Mouse (Mus musculus): Measurements from ENCODE around the gene Col4a2. TPM values are rescaled to one million over a fixed set of nuclear protein-coding genes. Genes with fewer than 3 reads are reported as not detected.

Col4a2 gene
- total RNA-seq, 2 experiments from 2014 or later = 47.5 to 52.4 TPM

DNA sequence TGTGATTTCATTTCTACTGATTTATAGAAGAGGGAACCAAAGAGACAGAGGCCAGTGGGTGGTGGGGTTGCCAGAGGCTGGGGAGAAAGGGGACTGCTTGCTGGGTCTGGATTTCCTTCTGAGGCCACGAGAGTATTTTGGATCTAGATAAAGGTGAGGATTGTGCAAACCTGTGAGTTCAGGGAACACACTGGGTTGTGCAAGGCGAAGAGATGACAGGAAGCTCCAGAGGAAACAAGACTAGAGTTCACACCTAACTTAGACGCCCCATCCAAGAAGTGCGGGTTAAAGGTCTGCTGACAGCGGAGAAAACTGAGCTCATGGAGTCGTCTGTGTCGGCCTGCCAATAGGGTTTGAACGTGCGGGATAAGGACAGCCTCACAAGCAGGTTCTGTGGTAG, 84.5 kb downstream of the Col4a2 start:
- no peak for DNase-seq (ENCODE audit: low spot score in 2 of 2)
- intact Hi-C loops (cut with DNase I) = no loop called here

DNA sequence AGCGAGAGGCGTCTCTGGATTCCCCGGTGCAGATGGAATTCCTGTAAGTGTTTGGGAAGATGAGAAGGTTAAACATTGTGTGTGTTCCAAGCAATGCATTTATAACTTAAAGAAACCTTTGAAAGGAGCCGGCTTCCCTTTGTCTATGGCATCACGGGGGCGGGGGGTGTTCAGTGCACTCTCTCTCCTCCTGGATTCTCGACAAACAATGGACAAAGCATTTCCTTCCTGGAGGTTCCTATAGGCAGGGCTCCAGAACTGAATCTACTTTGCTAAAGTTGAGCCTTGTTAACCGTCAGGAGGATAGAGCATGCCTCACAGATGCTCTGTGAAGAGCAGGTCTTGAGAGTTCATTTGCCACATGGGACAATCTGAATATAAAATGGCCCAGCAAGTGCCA, 87.1 kb downstream of the Col4a2 start:
- DNase-seq (ENCODE audit: low spot score in 2 of 2) = no peak
- intact Hi-C loops (cut with DNase I) = no loop called here

DNA sequence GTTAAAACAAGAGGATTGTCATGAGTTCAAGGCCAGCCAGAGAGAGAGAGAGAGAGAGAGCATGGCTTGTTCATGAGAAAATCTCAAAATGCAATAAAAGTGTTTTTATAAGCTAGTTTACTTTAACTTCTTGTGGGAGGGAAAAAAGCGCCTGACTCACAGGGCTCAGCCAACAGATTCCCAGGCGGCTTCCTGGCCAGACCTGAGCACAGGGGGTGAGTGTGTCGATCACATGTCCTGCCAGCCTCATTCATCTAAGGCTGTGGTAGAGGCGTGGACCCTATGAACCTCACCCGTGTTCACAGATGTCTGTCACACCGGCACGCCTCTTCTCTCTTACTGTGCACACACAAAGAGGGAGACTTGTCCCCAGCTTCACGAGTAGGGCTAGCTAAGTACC, 87.6 kb downstream of the Col4a2 start:
- no peak for DNase-seq (ENCODE audit: low spot score in 2 of 2)
- intact Hi-C loops (cut with DNase I) = no loop called here

DNA sequence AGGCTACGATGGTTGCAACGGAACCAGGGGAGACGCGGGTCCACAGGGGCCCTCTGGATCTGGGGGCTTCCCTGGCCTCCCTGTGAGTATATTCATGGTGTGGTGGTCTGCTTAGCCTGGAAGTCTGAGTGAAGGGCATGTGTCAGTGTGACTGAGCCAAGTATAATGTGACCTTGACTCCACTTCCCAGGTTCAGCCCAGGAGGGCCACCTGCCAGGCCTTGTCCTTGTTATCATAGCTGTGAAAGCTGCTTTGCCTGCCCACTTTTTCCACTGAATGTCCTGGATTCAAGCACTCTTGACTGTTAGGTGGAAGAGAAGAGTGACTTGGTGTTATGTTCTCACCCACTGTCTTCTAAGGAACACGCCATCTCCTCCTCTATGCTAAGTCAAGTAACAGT, 88.6 kb downstream of the Col4a2 start:
- DNase-seq (ENCODE audit: low spot score in 2 of 2) = no peak
- intact Hi-C loops (cut with DNase I) = no loop called here

DNA sequence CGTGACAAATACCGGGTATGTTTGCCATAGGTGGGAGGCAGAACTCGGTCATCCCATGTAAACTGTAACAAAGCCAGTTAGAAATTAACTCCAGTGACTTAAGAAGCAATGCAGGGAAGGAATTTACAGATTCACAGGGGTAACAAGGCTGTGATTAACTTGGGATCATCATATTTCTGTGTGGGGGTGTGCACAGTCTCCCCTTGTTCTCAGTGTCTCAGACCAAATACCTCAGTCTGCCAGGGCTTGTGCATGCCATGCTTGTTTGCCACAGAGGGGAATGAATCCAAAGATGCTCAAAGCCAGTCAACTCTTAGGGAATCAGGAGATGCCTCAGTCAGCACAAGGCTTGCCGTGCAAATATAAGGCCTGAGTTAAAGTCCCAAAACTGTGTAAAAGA, 89.6 kb downstream of the Col4a2 start:
- no peak for DNase-seq (ENCODE audit: low spot score in 2 of 2)
- intact Hi-C loops (cut with DNase I) = no loop called here

DNA sequence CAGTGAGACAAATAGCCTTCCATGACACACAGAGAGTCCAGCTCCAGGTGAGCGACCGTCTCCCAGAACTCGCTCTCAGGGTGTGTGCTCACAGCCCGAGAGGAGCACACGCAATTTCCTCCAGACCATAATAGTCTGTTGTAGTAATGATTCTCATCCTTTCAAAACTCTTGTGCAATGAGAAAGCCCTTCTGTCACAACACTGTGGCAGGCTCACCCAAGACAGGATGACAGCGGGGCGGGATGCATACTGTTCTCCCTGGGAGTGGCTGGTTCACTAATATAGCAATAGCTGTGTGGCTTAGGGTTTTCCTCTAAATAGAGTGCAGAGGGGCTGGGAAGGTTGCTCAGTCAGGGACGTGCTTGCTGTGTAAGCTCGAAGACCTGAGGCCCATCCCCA, 91.2 kb downstream of the Col4a2 start:
- intact Hi-C loops (cut with DNase I) = no loop called here
- DNase-seq (ENCODE audit: low spot score in 2 of 2) = no peak

DNA sequence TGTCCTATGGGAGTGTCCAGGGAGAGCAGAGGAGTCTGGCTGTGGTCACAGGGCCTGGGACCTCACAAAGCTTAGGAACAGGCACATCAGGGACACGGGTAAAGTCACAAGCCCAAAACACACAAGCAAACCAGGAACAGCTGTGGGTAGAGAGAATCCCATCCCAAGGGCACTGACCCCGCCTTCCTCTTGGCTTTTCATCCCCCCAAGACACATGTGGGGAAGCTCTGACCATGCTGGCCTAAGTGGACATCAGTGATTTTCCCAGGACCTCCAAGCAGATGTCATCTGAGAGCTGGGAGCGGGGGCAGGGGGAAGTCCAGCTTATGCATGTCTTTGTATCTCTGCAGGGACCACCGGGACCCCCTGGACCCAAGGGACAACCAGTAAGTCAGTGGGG, 92.0 kb downstream of the Col4a2 start:
- no peak for DNase-seq (ENCODE audit: low spot score in 2 of 2)
- intact Hi-C loops (cut with DNase I) = no loop called here

DNA sequence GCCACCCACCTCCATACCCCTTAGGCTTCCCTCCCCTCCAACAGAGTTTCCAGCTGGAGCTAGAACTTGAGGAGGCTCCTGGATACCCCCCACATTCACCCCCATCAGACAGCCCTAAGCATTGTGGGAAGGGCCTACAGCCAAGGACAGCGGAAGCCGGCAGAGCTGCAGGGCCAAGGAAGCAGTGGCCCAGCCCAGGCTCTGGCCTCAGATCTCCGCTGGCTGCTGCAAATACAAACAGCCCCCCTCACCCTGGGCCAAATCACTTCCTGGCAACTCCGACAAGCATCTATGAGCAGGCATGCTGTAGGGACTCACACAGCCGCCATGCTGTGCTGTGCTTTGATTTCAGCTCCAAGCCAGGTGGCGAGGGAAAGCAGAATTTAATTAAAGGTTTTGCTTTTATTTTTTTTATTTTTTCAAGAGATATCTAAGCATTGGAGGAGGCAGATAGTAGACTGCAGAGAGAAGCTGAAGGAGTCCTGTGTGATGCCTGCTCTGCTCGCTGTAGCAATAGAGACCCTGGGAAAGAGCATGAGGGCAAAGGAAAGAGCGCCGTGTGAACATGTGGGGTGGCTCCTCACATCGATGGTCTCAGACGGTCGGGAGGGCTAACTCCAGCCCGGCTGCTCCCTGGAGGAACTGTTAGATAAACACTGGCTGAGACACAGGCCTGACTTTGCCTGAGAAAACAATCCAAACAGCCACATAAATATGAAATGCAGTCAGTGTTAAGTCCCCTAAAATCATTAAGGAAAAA, 93.3 kb downstream of the Col4a2 start:
- intact Hi-C loops (cut with DNase I) = no loop called here
- peak in 1 of 2 experiments; percentile 52 for DNase-seq (ENCODE audit: low spot score in 2 of 2)

DNA sequence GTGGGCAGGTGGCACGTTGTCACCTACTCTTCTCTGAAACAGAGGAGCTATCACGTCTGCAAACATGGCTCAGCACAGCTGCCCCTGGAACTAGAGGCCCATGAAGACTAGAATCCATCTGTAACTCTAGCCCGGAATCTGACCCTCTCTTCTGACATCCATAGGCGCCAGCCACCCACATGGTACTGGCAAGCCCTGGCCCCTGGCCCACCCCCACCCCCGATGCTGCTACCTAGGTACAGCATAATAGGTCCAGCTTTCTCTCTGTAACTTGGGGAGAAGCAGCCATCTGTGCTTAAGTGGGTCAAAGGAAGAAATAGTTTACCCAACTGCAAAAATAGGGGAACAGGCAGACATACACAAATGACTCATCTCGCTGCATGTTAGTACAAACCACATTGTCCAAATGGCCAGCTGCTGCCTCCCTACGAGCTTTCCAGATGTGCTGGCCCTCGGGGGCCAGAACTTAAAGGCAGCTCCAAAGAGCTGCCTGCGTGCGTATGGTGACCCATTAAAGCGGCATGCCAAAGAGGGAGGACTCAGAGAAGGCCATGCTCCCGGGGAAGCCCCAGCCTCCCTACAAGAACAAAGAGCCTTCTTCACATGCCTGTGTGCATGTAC, 99.0 kb downstream of the Col4a2 start:
- DNase-seq (ENCODE audit: low spot score in 2 of 2) = peak in 1 of 2 experiments; percentile 28
- intact Hi-C loops (cut with DNase I) = no loop called here

DNA sequence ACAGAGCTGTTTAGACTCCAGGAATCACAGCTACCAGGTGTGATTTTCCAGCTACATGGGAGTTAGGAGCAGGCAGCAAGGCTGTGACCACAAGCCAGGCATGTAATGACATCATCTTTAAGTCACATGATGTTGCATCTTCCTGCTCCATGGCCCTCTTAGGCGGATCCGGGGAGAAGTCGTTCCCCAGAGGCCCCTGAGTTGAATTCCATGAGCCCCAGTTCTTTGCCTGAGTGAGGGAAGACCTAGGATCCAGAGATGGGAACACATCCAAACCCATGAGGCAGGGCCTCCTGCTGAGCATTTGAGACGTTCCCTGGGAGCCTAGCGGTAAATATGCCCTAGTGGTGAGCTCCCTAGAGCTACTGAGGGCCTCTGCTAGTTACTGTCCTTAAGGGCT, 99.8 kb downstream of the Col4a2 start:
- intact Hi-C loops (cut with DNase I) = no loop called here
- DNase-seq (ENCODE audit: low spot score in 2 of 2) = no peak

DNA sequence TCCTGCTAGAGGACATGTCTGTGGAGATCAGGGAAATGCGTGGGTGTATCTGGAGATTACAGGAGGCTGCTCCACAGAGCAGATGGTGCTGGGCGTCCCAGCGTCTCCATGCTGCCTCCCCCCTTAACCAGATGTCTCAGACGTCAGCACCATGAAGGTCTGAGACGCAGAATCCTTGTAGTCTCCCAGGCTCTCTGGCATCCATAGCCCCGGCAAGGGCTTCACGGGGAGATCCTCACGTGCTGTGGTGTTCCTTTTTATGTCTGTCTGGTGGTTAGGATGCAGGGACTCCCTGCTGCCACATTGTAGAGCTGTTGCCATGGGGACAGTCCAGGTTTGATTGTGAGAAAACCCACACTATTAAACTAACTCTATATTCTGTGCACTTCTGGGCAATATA, 101.7 kb downstream of the Col4a2 start:
- intact Hi-C loops (cut with DNase I) = loop anchor here (1.0 to 2.0 kb wide), 2 partner anchors 32 to 141 kb away; no protein-coding TSS in a partner anchor
- DNase-seq (ENCODE audit: low spot score in 2 of 2) = peak; percentile 78 to 94

DNA sequence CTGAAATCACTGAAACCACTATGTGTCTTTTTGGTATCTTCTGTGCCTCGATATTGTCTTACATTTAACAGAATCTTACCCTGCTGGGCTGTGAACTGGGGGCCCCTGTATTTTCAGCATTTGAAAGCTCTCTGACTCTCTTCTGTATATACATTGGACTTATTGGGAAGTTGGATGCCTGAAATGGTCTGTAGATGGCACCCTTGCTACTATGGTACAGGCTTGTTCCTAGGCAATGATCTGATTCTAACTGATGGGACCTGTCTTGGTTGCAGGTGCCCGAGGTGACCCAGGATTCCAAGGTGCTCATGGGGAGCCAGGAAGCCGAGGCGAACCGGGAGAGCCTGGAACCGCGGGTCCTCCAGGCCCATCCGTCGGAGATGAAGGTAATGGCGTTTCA, 102.5 kb downstream of the Col4a2 start:
- intact Hi-C loops (cut with DNase I) = loop anchor here (2.0 kb wide), 1 partner anchor 32 kb away; no protein-coding TSS in a partner anchor
- DNase-seq (ENCODE audit: low spot score in 2 of 2) = peak in 1 of 2 experiments; percentile 41

DNA sequence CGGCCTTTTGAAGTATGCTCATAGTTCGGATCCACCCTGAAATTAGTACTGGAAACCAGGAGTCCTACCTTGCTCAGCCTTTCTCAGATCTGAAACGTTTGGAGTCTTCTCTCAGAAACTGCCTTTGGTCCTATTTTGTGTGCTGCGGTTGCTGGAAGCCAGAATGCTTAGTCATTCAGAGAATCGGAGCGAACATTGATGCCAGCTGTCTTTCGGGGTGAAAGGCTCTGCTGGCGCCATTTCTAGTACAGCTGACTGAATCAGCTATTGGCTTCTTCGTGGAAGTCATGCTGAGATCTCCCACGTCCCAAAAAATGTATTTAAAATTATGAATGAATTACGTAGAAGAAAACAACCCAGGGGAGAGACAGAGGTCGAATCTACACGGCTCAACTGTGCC, 105.2 kb downstream of the Col4a2 start:
- peak; percentile 45 to 79 for DNase-seq (ENCODE audit: low spot score in 2 of 2)
- intact Hi-C loops (cut with DNase I) = no loop called here

DNA sequence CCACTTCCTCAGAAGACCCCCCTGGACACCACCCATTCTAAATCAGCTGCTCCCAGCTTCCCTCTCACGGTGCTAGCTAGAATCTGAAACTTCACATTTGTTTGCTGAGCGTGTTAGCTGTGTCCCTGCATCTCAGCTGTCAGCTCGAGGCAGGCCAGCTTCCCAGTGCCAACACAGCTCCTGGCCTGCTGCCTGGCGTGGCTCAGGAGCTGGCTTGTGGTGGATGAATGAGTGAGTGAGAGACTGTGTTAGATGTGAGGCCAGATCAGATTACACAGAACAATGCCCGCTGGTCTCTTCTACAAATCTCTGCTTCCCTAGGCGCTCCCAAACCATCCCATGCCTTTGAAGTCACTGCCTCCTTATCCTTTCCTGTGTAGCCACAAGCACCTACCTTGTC, 106.6 kb downstream of the Col4a2 start:
- peak; percentile 76 to 91 for DNase-seq (ENCODE audit: low spot score in 2 of 2)
- intact Hi-C loops (cut with DNase I) = no loop called here

DNA sequence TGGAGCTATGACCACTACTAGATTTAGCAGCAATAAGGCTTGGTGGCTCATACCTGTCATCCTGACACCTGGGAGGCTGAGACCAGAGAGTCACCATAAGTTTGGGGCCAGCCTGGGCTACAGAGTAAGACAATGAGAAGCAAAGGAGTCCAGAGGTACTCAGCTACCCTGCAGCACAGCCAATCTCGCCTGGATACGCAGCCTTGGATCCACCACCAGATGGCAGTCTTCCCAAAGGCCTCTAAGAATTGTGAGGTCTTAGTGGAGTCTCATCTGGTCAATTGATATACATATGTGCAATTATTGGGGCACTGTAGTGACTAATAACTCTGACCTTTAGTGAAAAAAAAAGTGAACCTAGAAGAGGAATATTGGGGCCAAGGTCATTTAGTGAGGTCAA, 107.0 kb downstream of the Col4a2 start:
- peak; percentile 47 to 54 for DNase-seq (ENCODE audit: low spot score in 2 of 2)
- intact Hi-C loops (cut with DNase I) = loop anchor here (10.0 kb wide), 1 partner anchor 285 kb away; the partner anchor contains the start of gene 1700016D06Rik

DNA sequence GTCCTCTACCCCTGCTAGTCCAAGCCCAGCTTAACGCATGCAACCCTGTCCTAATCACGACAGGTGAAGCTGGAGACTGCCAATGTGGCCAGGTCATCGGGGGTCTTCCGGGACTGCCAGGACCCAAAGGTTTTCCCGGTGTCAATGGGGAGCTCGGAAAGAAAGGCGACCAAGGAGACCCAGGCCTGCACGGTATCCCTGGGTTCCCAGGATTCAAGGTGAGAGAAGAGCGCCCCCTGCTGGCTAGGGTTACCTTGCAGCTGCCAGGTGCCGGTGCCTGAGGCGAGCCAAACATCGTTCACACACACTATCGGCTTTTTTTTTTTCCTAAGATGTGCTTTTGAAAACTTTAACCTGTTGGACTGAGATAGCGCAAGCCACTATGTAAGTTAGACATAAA, 108.5 kb downstream of the Col4a2 start:
- intact Hi-C loops (cut with DNase I) = loop anchor here (10.0 kb wide), 1 partner anchor 284 kb away; the partner anchor contains the start of gene 1700016D06Rik
- peak; percentile 34 to 41 for DNase-seq (ENCODE audit: low spot score in 2 of 2)

DNA sequence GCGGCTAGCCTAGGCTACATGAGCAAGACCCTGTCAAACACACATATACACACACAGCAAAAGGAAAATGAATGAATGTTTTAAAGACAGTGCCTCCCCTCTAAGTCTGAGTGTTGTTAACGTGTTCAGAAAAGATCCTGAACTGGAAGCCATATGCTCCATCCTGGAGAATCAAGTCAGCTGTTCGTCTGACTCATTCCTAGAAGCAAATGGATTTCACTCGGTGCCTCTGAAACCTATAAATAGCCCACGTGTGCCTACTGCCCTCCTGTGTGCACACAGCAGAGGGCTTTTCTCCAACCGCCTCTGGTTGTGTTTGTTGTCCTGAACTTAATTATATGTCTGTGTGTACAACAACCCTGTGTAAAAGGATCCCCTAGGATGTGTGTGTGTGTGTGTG, 109.4 kb downstream of the Col4a2 start:
- peak; percentile 29 to 86 for DNase-seq (ENCODE audit: low spot score in 2 of 2)
- intact Hi-C loops (cut with DNase I) = loop anchor here (1.0 to 10.0 kb wide), 3 partner anchors 75 to 283 kb away; partner anchors contain the start of genes 1700016D06Rik and Naxd

DNA sequence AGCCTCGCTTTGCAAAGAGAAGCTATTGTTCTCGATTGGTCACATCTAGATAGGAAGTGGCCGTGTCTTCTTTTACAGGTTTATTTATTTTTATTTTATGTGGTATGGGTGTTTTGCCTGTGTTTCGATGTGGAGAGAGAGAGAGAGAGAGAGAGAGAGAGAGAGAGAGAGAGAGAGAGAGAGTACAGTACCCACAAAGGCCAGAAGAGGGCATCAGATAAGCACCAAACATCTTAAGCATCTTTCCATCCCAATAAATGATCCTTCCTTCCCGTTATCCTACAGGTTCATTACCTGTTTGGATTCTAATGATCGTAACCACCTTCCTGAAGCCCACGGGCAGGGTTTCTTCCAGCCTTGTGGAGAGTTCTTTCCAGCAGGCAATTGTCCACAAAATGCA, 110.5 kb downstream of the Col4a2 start:
- intact Hi-C loops (cut with DNase I) = loop anchor here (2.0 to 10.0 kb wide), 2 partner anchors 74 to 282 kb away; partner anchors contain the start of genes 1700016D06Rik and Naxd
- DNase-seq (ENCODE audit: low spot score in 2 of 2) = no peak

DNA sequence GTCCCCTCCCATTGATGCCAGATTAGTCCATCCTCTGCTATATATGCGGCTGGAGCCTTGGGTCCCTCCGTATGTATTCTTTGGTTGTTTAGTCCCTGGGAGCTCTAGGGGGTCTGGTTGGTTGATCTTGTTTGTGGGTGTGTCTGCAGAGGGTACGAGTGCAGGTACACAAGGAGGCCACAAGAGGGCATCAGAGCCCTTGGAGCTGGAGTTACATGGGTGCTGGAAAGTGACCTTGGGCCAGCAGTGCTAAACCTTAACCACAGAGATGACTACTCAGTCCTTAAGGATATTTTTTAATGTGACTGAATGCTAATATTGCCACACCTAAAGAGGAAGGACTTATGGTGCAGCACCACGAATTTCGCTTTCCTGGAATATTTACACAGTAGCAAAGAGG, 118.1 kb downstream of the Col4a2 start:
- no peak for DNase-seq (ENCODE audit: low spot score in 2 of 2)
- intact Hi-C loops (cut with DNase I) = no loop called here

DNA sequence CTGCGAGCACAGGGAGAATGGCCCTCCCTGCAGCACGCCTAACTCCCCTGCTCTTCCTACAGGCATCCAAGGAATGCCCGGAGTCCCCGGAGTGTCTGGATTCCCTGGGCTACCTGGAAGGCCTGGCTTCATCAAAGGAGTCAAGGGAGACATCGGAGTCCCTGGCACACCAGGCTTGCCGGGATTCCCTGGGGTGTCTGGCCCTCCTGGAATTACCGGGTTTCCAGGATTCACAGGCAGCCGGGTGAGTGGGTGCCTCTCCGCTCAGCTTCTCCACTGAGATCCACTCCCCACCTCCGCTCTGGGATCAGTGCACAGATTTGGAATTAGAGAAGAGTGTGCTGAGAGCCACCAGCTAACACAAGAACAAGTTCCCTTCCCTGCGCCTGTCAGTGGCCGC, 125.3 kb downstream of the Col4a2 start:
- DNase-seq (ENCODE audit: low spot score in 2 of 2) = peak; percentile 51 to 88
- intact Hi-C loops (cut with DNase I) = no loop called here

DNA sequence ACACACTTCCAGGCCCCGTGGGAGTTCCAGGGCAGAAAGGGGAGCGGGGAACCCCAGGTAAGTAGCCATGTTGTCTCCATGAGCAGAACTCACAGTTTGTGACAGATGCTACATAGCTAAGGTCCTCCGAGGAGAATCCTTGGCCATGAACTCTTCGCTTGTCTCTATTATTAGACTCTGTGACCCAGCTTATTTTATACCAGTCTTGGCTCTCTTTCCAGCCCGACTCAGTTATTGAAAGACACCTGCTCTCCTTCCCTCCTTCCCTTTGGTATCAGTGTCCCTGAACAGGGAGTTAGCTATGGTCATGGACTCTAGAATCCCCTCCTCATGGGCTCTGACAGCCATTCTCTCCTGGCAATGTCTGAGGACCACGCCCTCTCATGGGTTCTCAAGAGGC, 128.7 kb downstream of the Col4a2 start:
- intact Hi-C loops (cut with DNase I) = loop anchor here (10.0 kb wide), 1 partner anchor 174 kb away; no protein-coding TSS in a partner anchor
- no peak for DNase-seq (ENCODE audit: low spot score in 2 of 2)

Data from left cerebral cortex, postnatal 25 days (tissue).